Mouse (Mus musculus) midbrain, embryonic 11.5 days (tissue): ENCODE results near the gene Prkce. TPM values are rescaled to one million over a fixed set of nuclear protein-coding genes. Genes with fewer than 3 reads are reported as not detected.

Experiments
- ATAC-seq: fragments of 200-750 bp; cut with Nextera tagmentation; 2 replicates; pipeline ENCODE4 v1.8.0; 2017; ENCODE audit warnings: moderate TSS enrichment, moderate library complexity; ENCODE audit not compliant: low FRiP score
- DNase-seq: peaks from one replicate; pipeline ENCODE4 v3.0.0; 2015; ENCODE audit warnings: low spot score; ENCODE audit errors: missing footprints
- H3K27ac ChIP-seq: fragments of 300-500 bp; sonication (generic); 2 replicates; pipeline ENCODE4 v1.5.1; 2014; ENCODE audit warnings: low read depth, low read length
- H3K27me3 ChIP-seq: fragments of 300-500 bp; sonication (generic); 2 replicates; pipeline ENCODE4 v1.6.1; 2014; ENCODE audit warnings: mild to moderate bottlenecking, low read length, moderate library complexity, mixed read lengths; ENCODE audit not compliant: control insufficient read depth, insufficient read depth
- H3K36me3 ChIP-seq: fragments of 300-500 bp; sonication (generic); 2 replicates; pipeline ENCODE4 v1.6.1; 2014; ENCODE audit warnings: mild to moderate bottlenecking, low read length, moderate library complexity, mixed read lengths; ENCODE audit not compliant: control insufficient read depth, insufficient read depth
- H3K4me1 ChIP-seq: fragments of 300-500 bp; sonication (generic); 2 replicates; pipeline ENCODE4 v1.6.1; 2014; ENCODE audit warnings: low read length; ENCODE audit not compliant: control insufficient read depth, insufficient read depth
- H3K4me2 ChIP-seq: fragments of 300-500 bp; sonication (generic); 2 replicates; pipeline ENCODE4 v1.6.1; 2014; ENCODE audit warnings: mild to moderate bottlenecking, moderate library complexity
- H3K4me3 ChIP-seq: fragments of 300-500 bp; sonication (generic); 2 replicates; pipeline ENCODE4 v1.5.1; 2014; ENCODE audit warnings: low read depth, low read length
- H3K9ac ChIP-seq: fragments of 300-500 bp; sonication (generic); 2 replicates; pipeline ENCODE4 v1.6.1; 2014; ENCODE audit warnings: low read length
- H3K9me3 ChIP-seq: fragments of 300-500 bp; sonication (generic); 2 replicates; pipeline ENCODE4 v1.6.1; 2016; ENCODE audit warnings: low read length; ENCODE audit not compliant: control insufficient read depth
- WGBS: fragments of 180-500 bp; shearing (Covaris S2); extraction: QIAGEN DNeasy Blood & Tissue Kit; methylation state at CpG from one replicate; pipeline ENCODE4 v1.1.7; 2014; 5-methylcytosine and 5-hydroxymethylcytosine counted together
- polyA plus RNA-seq: library from polyadenylated mRNA; unstranded; fragments of >200 nt; fragmentation: Nextera tagmentation; extraction: Ambion mirVana; gene quantifications from 2 replicates; pipeline ENCODE4 v1.2.1, GENCODE M21; 2014

The Prkce gene
- polyA plus RNA-seq, 1 experiment from 2014 or later, result 3.5 TPM

DNA sequence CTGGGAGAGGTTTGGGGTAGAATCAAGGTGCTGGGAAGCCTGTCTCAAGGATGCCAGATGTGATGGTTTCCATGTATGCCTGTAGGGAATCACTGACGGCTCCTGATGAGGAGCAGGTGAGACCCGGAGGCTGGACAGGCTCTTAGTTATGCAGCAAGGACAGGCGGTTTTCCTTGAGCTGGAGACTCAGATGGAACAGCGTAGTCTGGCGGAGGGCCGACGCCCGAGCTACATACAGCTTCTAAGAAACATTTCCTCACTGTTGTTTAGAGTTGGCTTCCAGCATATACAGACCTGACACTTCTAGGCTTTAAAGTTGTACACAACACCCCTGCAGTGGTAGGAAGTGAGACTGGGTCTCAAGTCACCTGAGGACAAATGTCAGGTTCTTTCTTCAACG lies 86.3 kb downstream of the Prkce start:
- ATAC-seq (no peak), DNase-seq (no peak)
- Histone ChIP-seq H3K4me1 (no peaks in the 10 kb centered on the region), H3K9ac (no peak overlapping the region), H3K36me3 (no peaks in the 10 kb centered on the region), H3K27me3 (no peaks in the 10 kb centered on the region), H3K27ac (no peak overlapping the region), H3K4me2 (no peak overlapping the region), H3K4me3 (no peak overlapping the region), H3K9me3 (no peaks in the 10 kb centered on the region)
- WGBS, result 93% methylated on average over 9 of the region's 9 CpGs

DNA sequence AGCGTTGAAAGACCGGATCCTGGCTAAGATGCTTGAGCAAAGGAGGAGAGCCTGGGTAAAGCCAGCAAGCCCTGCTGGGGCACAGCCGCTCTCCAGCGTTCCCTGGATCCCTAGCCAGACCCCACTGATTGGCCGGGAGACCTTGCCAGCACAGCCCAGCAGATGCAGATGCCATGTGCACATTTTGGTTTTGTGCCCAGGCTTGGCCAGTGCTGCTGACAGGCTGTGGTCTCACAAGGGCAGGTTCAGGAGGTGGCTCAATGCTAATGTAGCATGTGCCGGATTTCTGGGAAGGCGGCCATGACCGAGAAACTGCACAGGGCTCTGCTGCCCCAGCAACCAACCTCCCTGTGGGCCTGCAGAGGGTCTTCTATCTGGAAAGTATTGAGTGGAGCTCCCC lies 86.7 kb downstream of the Prkce start:
- Histone ChIP-seq H3K4me1 (no peaks in the 10 kb centered on the region), H3K9ac (no peak overlapping the region), H3K27me3 (no peaks in the 10 kb centered on the region), H3K36me3 (no peaks in the 10 kb centered on the region), H3K4me3 (no peak overlapping the region), H3K9me3 (no peaks in the 10 kb centered on the region), H3K27ac (no peak overlapping the region), H3K4me2 (no peak overlapping the region)
- ATAC-seq (no peak), DNase-seq (no peak)
- 96% methylated on average over 8 of the region's 8 CpGs for WGBS

DNA sequence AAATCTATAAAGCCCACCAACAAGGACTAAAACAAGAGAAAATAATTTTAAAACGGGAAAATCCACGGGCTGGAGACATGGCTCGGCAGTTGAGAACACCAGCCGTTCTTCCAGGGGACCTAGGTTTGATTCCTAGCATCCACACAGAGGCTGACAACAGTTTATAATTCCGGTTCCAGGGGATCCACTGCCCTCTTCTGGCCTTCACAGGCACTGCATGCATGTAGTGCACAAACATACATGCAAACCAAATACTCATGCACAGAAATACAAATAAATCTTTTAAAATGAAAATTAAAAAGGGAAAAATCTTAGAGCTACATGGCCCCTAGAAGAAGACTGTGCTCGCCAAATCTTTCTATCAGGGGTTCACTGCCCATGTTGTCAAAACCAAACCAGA lies 87.4 kb downstream of the Prkce start:
- ATAC-seq (no peak), DNase-seq (no peak)
- no peaks in the 10 kb centered on the region for H3K9me3 ChIP-seq
- no peaks in the 10 kb centered on the region for H3K36me3 ChIP-seq
- H3K4me3 ChIP-seq, result no peak overlapping the region
- H3K27ac ChIP-seq, result no peak overlapping the region
- no peaks in the 10 kb centered on the region for H3K27me3 ChIP-seq
- no peak overlapping the region for H3K9ac ChIP-seq
- 97% methylated on average over 6 of the region's 6 CpGs for WGBS
- no peaks in the 10 kb centered on the region for H3K4me1 ChIP-seq
- H3K4me2 ChIP-seq, result no peak overlapping the region

DNA sequence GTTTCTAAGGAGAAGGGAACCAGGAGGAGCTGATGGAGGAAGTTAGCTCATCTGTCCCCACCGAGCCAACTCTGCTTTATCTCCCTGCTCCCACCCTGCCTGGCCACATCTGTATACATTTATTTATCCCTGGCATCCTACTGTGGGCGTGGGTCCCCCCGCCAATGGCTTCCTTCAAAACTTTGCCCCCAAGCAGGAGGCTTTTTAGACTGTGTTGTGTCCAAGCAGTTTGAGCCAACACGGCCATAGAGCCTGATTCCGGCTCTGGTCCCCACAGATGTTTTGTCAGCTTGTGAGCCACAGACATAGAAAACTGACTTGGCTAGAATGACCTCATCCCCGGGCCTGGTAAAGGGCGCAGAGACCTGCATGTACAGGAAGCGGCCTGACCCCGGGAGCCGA lies 89.1 kb downstream of the Prkce start:
- H3K36me3 ChIP-seq, result no peaks in the 10 kb centered on the region
- H3K27ac ChIP-seq, result no peak overlapping the region
- no peak for ATAC-seq
- no peak overlapping the region for H3K4me2 ChIP-seq
- H3K27me3 ChIP-seq, result no peaks in the 10 kb centered on the region
- WGBS, result 82% methylated on average over 10 of the region's 10 CpGs
- H3K4me1 ChIP-seq, result no peaks in the 10 kb centered on the region
- DNase-seq, result no peak
- H3K4me3 ChIP-seq, result no peak overlapping the region
- no peaks in the 10 kb centered on the region for H3K9me3 ChIP-seq
- no peak overlapping the region for H3K9ac ChIP-seq

DNA sequence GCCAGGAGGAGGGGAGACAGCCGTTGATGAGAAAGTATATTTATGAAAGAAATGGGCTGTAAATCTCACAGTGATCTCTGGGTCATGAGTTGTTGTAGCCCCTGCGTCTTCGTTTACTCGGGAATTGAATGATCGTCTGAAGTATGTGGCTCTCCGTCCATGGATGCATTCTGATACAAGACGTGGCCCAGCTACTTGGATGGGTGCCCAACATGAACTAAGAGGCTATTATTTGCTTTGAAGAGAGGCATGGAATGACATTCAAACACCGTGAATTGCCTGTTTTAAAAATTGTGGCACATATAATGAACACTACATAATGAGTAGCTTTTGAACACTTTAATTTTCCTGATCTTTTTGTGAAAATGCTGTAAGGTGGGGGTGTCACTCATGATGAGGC lies 93.5 kb downstream of the Prkce start:
- H3K9ac ChIP-seq, result no peak overlapping the region

DNA sequence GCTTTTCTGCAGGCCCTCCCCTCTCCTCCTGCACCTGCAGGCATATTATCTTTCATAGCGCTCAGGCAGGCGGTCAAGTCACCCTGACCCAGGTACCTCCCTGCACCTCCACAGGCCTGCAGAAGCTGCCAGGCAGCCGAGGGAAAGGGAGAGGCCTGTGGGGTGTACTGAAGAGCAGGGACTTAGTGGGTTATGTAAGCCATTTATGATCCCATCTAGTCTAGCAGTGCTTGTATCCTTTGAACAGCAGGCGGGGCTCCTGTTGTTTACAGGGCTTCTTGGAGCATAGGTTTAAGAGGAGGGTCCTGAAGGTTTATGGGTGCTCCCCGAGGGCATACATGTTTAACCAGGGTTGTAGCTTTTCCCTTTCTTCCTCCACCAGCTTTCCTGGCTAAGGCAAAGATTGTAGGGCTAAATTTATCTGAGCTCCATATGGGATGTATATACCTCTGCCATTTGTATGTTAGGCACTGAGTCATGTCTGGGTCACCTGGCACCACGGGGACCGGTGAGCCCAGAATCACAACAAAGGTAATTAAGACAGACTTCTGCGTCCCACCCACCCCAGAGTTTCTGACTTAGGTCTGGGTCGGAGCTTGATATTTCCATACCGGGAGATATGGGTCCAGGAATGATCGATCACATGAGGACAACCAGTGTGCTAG lies 96.5 kb downstream of the Prkce start:
- Histone ChIP-seq H3K4me3 (no peak overlapping the region), H3K27ac (no peak overlapping the region), H3K36me3 (no peaks in the 10 kb centered on the region), H3K27me3 (no peaks in the 10 kb centered on the region), H3K4me2 (no peak overlapping the region), H3K9me3 (no peaks in the 10 kb centered on the region), H3K9ac (no peak overlapping the region), H3K4me1 (no peaks in the 10 kb centered on the region)
- no peak for ATAC-seq
- WGBS, result 92% methylated on average over 11 of the region's 11 CpGs
- DNase-seq, result no peak

More for the DNA sequence above, 93.5 kb downstream of the Prkce start:
- ATAC-seq, result no peak
- Histone ChIP-seq H3K36me3 (no peaks in the 10 kb centered on the region), H3K4me3 (no peak overlapping the region), H3K9me3 (no peaks in the 10 kb centered on the region), H3K27me3 (no peaks in the 10 kb centered on the region), H3K27ac (no peak overlapping the region), H3K4me2 (no peak overlapping the region), H3K4me1 (no peaks in the 10 kb centered on the region)
- no peak for DNase-seq
- WGBS, result 89% methylated on average over 8 of the region's 8 CpGs

DNA sequence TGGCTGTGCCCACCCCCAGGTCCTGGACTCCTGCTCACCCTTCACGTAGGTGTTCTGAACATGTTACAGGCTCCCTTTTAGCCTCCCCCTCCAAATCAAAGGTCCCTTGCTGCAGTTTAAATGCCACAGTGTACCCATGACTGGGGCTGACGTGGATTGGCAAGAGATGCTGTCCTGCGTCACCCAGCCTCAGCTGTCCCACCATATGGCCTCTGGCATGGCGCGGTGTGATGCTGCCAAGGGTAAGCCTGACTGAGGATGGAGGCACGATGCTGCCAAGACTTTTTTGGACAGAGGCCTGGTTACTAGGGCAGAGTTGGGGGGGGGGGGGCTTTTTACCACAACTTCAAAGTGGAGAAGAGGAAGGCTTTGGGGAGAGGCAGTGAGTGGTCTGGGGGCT lies 98.5 kb downstream of the Prkce start:
- no peak overlapping the region for H3K4me2 ChIP-seq
- ATAC-seq, result no peak

DNA sequence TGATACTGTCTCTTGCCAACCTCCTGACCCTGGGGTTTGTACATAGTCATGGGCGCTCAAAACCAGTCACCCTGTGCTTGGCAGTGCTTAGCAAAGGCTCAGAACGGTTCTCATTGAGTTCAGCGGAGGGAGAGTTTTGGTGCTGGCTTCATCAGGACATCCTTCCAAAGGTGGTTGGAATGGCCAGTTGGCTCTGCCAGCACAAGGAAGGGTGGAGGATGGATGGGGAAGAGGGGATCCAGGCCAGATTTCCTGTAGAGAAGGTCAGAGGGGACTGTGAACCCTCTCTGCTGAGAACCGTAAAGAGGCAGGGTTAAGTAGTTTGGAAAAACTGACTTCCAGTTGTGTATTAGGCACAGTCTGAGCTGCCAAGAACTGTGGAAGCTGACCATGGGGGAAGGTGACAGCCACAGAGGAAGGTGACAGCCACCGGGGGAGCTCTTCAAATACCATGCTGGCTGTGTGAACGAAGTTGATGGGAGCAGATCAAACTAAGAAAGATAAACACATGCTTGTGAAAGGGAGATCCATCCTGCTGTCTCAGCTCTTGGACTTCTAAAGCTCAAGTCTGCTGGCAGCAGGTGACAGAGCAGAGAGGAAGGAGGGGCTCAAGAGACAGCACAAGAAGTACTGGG lies 99.7 kb downstream of the Prkce start:
- no peak overlapping the region for H3K27ac ChIP-seq
- H3K27me3 ChIP-seq, result no peaks in the 10 kb centered on the region
- H3K4me1 ChIP-seq, result no peaks in the 10 kb centered on the region
- DNase-seq, result no peak
- H3K9me3 ChIP-seq, result no peaks in the 10 kb centered on the region
- no peak overlapping the region for H3K9ac ChIP-seq
- no peaks in the 10 kb centered on the region for H3K36me3 ChIP-seq
- no peak overlapping the region for H3K4me2 ChIP-seq
- H3K4me3 ChIP-seq, result no peak overlapping the region
- 81% methylated on average over 6 of the region's 6 CpGs for WGBS
- no peak for ATAC-seq

More for the DNA sequence above, 98.5 kb downstream of the Prkce start:
- Histone ChIP-seq H3K27ac (no peak overlapping the region), H3K9ac (no peak overlapping the region), H3K4me1 (no peaks in the 10 kb centered on the region), H3K27me3 (no peaks in the 10 kb centered on the region), H3K36me3 (no peaks in the 10 kb centered on the region), H3K4me3 (no peak overlapping the region), H3K9me3 (no peaks in the 10 kb centered on the region)
- 89% methylated on average over 6 of the region's 6 CpGs for WGBS
- DNase-seq, result no peak

DNA sequence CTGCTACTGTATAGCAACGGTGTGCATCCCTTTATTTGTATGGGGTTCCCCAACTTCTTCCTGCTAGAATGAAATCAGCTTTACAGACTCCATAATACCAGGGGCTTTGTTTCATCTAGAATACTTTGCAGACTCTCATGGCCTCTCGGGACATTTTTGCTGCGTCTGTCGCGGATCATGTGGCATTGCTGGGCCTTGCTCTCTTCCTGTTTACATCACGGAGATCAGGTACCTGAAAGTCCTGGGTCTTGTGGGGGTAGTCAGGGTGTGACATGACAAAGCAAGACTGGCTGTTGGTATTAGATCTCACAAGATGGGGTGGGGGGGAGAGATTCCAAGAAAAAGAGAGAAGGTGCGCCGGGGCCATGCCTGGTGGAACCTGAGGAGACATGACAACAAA lies 102.1 kb downstream of the Prkce start:
- no peaks in the 10 kb centered on the region for H3K9me3 ChIP-seq
- no peaks in the 10 kb centered on the region for H3K27me3 ChIP-seq
- H3K36me3 ChIP-seq, result no peaks in the 10 kb centered on the region
- no peak for ATAC-seq
- DNase-seq, result no peak
- 93% methylated on average over 8 of the region's 8 CpGs for WGBS
- no peaks in the 10 kb centered on the region for H3K4me1 ChIP-seq
- no peak overlapping the region for H3K4me3 ChIP-seq
- H3K27ac ChIP-seq, result no peak overlapping the region
- H3K4me2 ChIP-seq, result no peak overlapping the region
- no peak overlapping the region for H3K9ac ChIP-seq
